Mouse (Mus musculus): ENCODE data around the gene Znrf2. TPM values are rescaled to one million over a fixed set of nuclear protein-coding genes. Genes with fewer than 3 reads are reported as not detected.

The Znrf2 gene
- polyA plus RNA-seq, 1 experiment from 2014 or later: 2.3 TPM

GRCm38 (mm10) chr6:54794372-54794771 lies 22.3 kb upstream of the Znrf2 start:
- no peaks in the 10 kb centered on the region for H3K27me3 ChIP-seq (ENCODE audit: control insufficient read depth, insufficient read depth, low read length)
- H3K9me3 ChIP-seq (ENCODE audit: control insufficient read depth, low read length): no peaks in the 10 kb centered on the region
- no peak overlapping the region for H3K27ac ChIP-seq (replicated peaks; ENCODE audit: low read depth, low read length)
- no peak overlapping the region for H3K4me3 ChIP-seq (ENCODE audit: low read depth, low read length)
- no peak for ATAC-seq (ENCODE audit: insufficient number of reproducible peaks, low FRiP score, low TSS enrichment, low read depth)
- no peaks in the 10 kb centered on the region for H3K4me1 ChIP-seq (ENCODE audit: control insufficient read depth, insufficient read depth, low read length)
- H3K9ac ChIP-seq (ENCODE audit: low read length): no peak overlapping the region
- no peak for DNase-seq (ENCODE audit: low spot score)
- no peak overlapping the region for H3K4me2 ChIP-seq (ENCODE audit: low read depth, severe bottlenecking)
- WGBS: 72% methylated on average over 2 of the region's 2 CpGs
- H3K36me3 ChIP-seq (ENCODE audit: control insufficient read depth, insufficient read depth, low read length): no peaks in the 10 kb centered on the region

- Histone ChIP-seq H3K36me3 (ENCODE audit: control insufficient read depth, insufficient read depth, low read length) (no peaks in the 10 kb centered on the region), H3K27ac (replicated peaks; ENCODE audit: low read depth, low read length) (no peak overlapping the region), H3K9ac (ENCODE audit: low read length) (no peak overlapping the region), H3K9me3 (ENCODE audit: control insufficient read depth, low read length) (no peaks in the 10 kb centered on the region), H3K27me3 (ENCODE audit: control insufficient read depth, insufficient read depth, low read length) (no peaks in the 10 kb centered on the region), H3K4me3 (ENCODE audit: low read depth, low read length) (no peak overlapping the region), H3K4me1 (ENCODE audit: control insufficient read depth, insufficient read depth, low read length) (no peaks in the 10 kb centered on the region), H3K4me2 (ENCODE audit: low read depth, severe bottlenecking) (no peak overlapping the region)
- WGBS: 89% methylated on average over 5 of the region's 5 CpGs
- no peak for DNase-seq (ENCODE audit: low spot score)
- no peak for ATAC-seq (ENCODE audit: insufficient number of reproducible peaks, low FRiP score, low TSS enrichment, low read depth)
Observed at GRCm38 (mm10) chr6:54794991-54795390, 21.7 kb upstream of the Znrf2 start.

- Histone ChIP-seq H3K27me3 (ENCODE audit: control insufficient read depth, insufficient read depth, low read length) (no peaks in the 10 kb centered on the region), H3K4me2 (ENCODE audit: low read depth, severe bottlenecking) (no peak overlapping the region), H3K4me3 (ENCODE audit: low read depth, low read length) (no peak overlapping the region), H3K27ac (replicated peaks; ENCODE audit: low read depth, low read length) (no peak overlapping the region), H3K4me1 (ENCODE audit: control insufficient read depth, insufficient read depth, low read length) (no peaks in the 10 kb centered on the region), H3K9me3 (ENCODE audit: control insufficient read depth, low read length) (no peaks in the 10 kb centered on the region), H3K9ac (ENCODE audit: low read length) (no peak overlapping the region), H3K36me3 (ENCODE audit: control insufficient read depth, insufficient read depth, low read length) (no peaks in the 10 kb centered on the region)
- 80% methylated on average over 5 of the region's 5 CpGs for WGBS
- DNase-seq (ENCODE audit: low spot score) (no peak), ATAC-seq (ENCODE audit: insufficient number of reproducible peaks, low FRiP score, low TSS enrichment, low read depth) (no peak)
Observed at GRCm38 (mm10) chr6:54795971-54796370, 20.7 kb upstream of the Znrf2 start.

GRCm38 (mm10) chr6:54802348-54802747 lies 14.4 kb upstream of the Znrf2 start:
- H3K4me3 ChIP-seq (ENCODE audit: low read depth, low read length): no peak overlapping the region
- DNase-seq (ENCODE audit: low spot score) (no peak), ATAC-seq (ENCODE audit: insufficient number of reproducible peaks, low FRiP score, low TSS enrichment, low read depth) (no peak)
- no peaks in the 10 kb centered on the region for H3K36me3 ChIP-seq (ENCODE audit: control insufficient read depth, insufficient read depth, low read length)
- no peak overlapping the region for H3K4me2 ChIP-seq (ENCODE audit: low read depth, severe bottlenecking)
- 66% methylated on average over 8 of the region's 8 CpGs for WGBS
- 0 out of 2 replicates have a peak, but pooled peaks cover 2% of the 10 kb centered on the region for H3K4me1 ChIP-seq (ENCODE audit: control insufficient read depth, insufficient read depth, low read length)
- no peaks in the 10 kb centered on the region for H3K27me3 ChIP-seq (ENCODE audit: control insufficient read depth, insufficient read depth, low read length)
- no peak overlapping the region for H3K27ac ChIP-seq (replicated peaks; ENCODE audit: low read depth, low read length)
- no peaks in the 10 kb centered on the region for H3K9me3 ChIP-seq (ENCODE audit: control insufficient read depth, low read length)
- no peak overlapping the region for H3K9ac ChIP-seq (ENCODE audit: low read length)

GRCm38 (mm10) chr6:54804066-54804864 lies 12.5 kb upstream of the Znrf2 start:
- WGBS: 55% methylated on average over 18 of the region's 18 CpGs
- no peak overlapping the region for H3K4me3 ChIP-seq (ENCODE audit: low read depth, low read length)
- ATAC-seq (ENCODE audit: insufficient number of reproducible peaks, low FRiP score, low TSS enrichment, low read depth) (no peak), DNase-seq (ENCODE audit: low spot score) (no peak)
- H3K36me3 ChIP-seq (ENCODE audit: control insufficient read depth, insufficient read depth, low read length): no peaks in the 10 kb centered on the region
- H3K9me3 ChIP-seq (ENCODE audit: control insufficient read depth, low read length): no peaks in the 10 kb centered on the region
- H3K27me3 ChIP-seq (ENCODE audit: control insufficient read depth, insufficient read depth, low read length): no peaks in the 10 kb centered on the region
- no peak overlapping the region for H3K27ac ChIP-seq (replicated peaks; ENCODE audit: low read depth, low read length)
- H3K4me1 ChIP-seq (ENCODE audit: control insufficient read depth, insufficient read depth, low read length): 0 out of 2 replicates have a peak, but pooled peaks cover 2% of the 10 kb centered on the region
- H3K4me2 ChIP-seq (ENCODE audit: low read depth, severe bottlenecking): no peak overlapping the region
- H3K9ac ChIP-seq (ENCODE audit: low read length): no peak overlapping the region

- Histone ChIP-seq H3K4me1 (ENCODE audit: control insufficient read depth, insufficient read depth, low read length) (0 out of 2 replicates have a peak, but pooled peaks cover 2% of the 10 kb centered on the region), H3K27me3 (ENCODE audit: control insufficient read depth, insufficient read depth, low read length) (no peaks in the 10 kb centered on the region), H3K36me3 (ENCODE audit: control insufficient read depth, insufficient read depth, low read length) (no peaks in the 10 kb centered on the region), H3K4me2 (ENCODE audit: low read depth, severe bottlenecking) (no peak overlapping the region), H3K9ac (ENCODE audit: low read length) (no peak overlapping the region), H3K27ac (replicated peaks; ENCODE audit: low read depth, low read length) (no peak overlapping the region), H3K9me3 (ENCODE audit: control insufficient read depth, low read length) (no peaks in the 10 kb centered on the region), H3K4me3 (ENCODE audit: low read depth, low read length) (no peak overlapping the region)
- WGBS: 93% methylated on average over 5 of the region's 5 CpGs
- ATAC-seq (ENCODE audit: insufficient number of reproducible peaks, low FRiP score, low TSS enrichment, low read depth) (no peak), DNase-seq (ENCODE audit: low spot score) (no peak)
Observed at GRCm38 (mm10) chr6:54805779-54806178, 10.9 kb upstream of the Znrf2 start.

- H3K4me1 ChIP-seq (ENCODE audit: control insufficient read depth, insufficient read depth, low read length): no peaks in the 10 kb centered on the region
- 72% methylated on average over 7 of the region's 7 CpGs for WGBS
- ATAC-seq (ENCODE audit: insufficient number of reproducible peaks, low FRiP score, low TSS enrichment, low read depth) (no peak), DNase-seq (ENCODE audit: low spot score) (no peak)
- H3K27ac ChIP-seq (replicated peaks; ENCODE audit: low read depth, low read length): no peak overlapping the region
- no peaks in the 10 kb centered on the region for H3K27me3 ChIP-seq (ENCODE audit: control insufficient read depth, insufficient read depth, low read length)
- H3K9ac ChIP-seq (ENCODE audit: low read length): no peak overlapping the region
- no peaks in the 10 kb centered on the region for H3K36me3 ChIP-seq (ENCODE audit: control insufficient read depth, insufficient read depth, low read length)
- H3K9me3 ChIP-seq (ENCODE audit: control insufficient read depth, low read length): no peaks in the 10 kb centered on the region
- no peak overlapping the region for H3K4me2 ChIP-seq (ENCODE audit: low read depth, severe bottlenecking)
- H3K4me3 ChIP-seq (ENCODE audit: low read depth, low read length): no peak overlapping the region
Observed at GRCm38 (mm10) chr6:54809531-54810313, 7.0 kb upstream of the Znrf2 start.

- H3K9me3 ChIP-seq (ENCODE audit: control insufficient read depth, low read length): no peaks in the 10 kb centered on the region
- no peak for DNase-seq (ENCODE audit: low spot score)
- no peak overlapping the region for H3K9ac ChIP-seq (ENCODE audit: low read length)
- 71% methylated on average over 1 of the region's 1 CpGs for WGBS
- no peak overlapping the region for H3K4me3 ChIP-seq (ENCODE audit: low read depth, low read length)
- H3K27me3 ChIP-seq (ENCODE audit: control insufficient read depth, insufficient read depth, low read length): no peaks in the 10 kb centered on the region
- ATAC-seq (ENCODE audit: insufficient number of reproducible peaks, low FRiP score, low TSS enrichment, low read depth): no peak
- no peak overlapping the region for H3K27ac ChIP-seq (replicated peaks; ENCODE audit: low read depth, low read length)
- no peak overlapping the region for H3K4me2 ChIP-seq (ENCODE audit: low read depth, severe bottlenecking)
- no peaks in the 10 kb centered on the region for H3K4me1 ChIP-seq (ENCODE audit: control insufficient read depth, insufficient read depth, low read length)
- H3K36me3 ChIP-seq (ENCODE audit: control insufficient read depth, insufficient read depth, low read length): no peaks in the 10 kb centered on the region
Observed at GRCm38 (mm10) chr6:54810314-54810646, 6.4 kb upstream of the Znrf2 start.

Measured in limb, embryonic 11.5 days (tissue).